Mouse (Mus musculus) spleen, adult 2 months (tissue): ENCODE results near the gene Exoc6b. TPM values are rescaled to one million over a fixed set of nuclear protein-coding genes. Genes with fewer than 3 reads are reported as not detected.

ENCODE experiments used
- DNase-seq, 2 experiments: peaks; one replicate each; pipeline versions ENCODE4 v3.0.0 to v3.0.0-alpha.2; 2012 to 2021; ENCODE audit warnings: low spot score in 2 of 2, low read depth in 1 of 2
- H3K27ac ChIP-seq: fragments of 200-500 bp; 2 replicates; pipeline ENCODE4 v1.5.1; 2012; ENCODE audit warnings: low read length, inconsistent platforms; ENCODE audit not compliant: insufficient read depth
- H3K27me3 ChIP-seq: fragments of 200-500 bp; 2 replicates; pipeline ENCODE4 v1.6.1; 2012; ENCODE audit warnings: mild to moderate bottlenecking, moderate library complexity, low read length, inconsistent platforms; ENCODE audit not compliant: control insufficient read depth, insufficient read depth
- H3K36me3 ChIP-seq: fragments of 200-500 bp; 2 replicates; pipeline ENCODE4 v1.6.1; 2012; ENCODE audit warnings: mild to moderate bottlenecking, low read length, inconsistent platforms; ENCODE audit not compliant: control insufficient read depth, insufficient read depth
- H3K4me1 ChIP-seq: fragments of 200-500 bp; 2 replicates; pipeline ENCODE4 v1.6.1; 2011; ENCODE audit warnings: inconsistent platforms; ENCODE audit not compliant: control insufficient read depth, insufficient read depth, insufficient read length
- H3K4me3 ChIP-seq: fragments of 200-500 bp; 2 replicates; pipeline ENCODE4 v1.5.1; 2011; ENCODE audit warnings: mild to moderate bottlenecking, inconsistent platforms; ENCODE audit not compliant: insufficient read depth, insufficient read length; ENCODE audit errors: extremely low read depth
- CTCF ChIP-seq: fragments of 200-500 bp; IDR thresholded peaks from 2 replicates; pipeline ENCODE4 v1.5.1; 2011; ENCODE audit warnings: mild to moderate bottlenecking, inconsistent platforms; ENCODE audit not compliant: insufficient read depth, insufficient read length, insufficient replicate concordance; ENCODE audit errors: extremely low read depth
- POLR2A ChIP-seq: fragments of 200-500 bp; IDR thresholded peaks from 2 replicates; pipeline ENCODE4 v1.6.1; 2011; ENCODE audit warnings: low read depth, low read length, inconsistent platforms
- WGBS: fragments of 180-500 bp; shearing (Covaris S2); methylation state at CpG from one replicate; pipeline ENCODE4 v1.1.7; 2018; 5-methylcytosine and 5-hydroxymethylcytosine counted together
- polyA plus RNA-seq: library from polyadenylated mRNA; depleted of rRNA; stranded (reverse); fragments of >200 nt; gene quantifications from 2 replicates; pipeline ENCODE4 v1.2.3, GENCODE M21; 2012

Exoc6b gene
- polyA plus RNA-seq, 1 experiment, result 3.1 TPM

DNA sequence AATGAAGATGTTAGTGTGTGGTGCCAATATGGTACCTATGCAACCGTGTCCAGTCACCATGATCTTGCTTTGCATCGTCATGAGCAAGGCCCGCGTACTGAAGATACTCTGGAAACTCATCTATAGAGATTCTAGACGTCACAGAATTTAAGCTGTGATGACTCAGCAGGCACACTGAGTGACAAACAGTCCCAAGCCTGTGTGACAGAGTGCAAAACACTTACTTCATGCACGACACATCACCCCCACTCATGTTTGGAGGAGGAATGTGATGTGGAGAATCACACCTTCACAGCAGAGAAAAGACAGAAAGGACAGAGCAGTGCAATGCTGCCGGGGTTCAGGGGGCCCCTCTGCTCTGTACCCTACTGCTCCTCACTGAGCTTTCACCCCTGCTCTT, 261.8 kb downstream of the Exoc6b start:
- H3K4me1 ChIP-seq, result no peaks in the 10 kb centered on the region
- DNase-seq, result no peak
- no peaks in the 10 kb centered on the region for H3K27me3 ChIP-seq
- 89% methylated on average over 7 of the region's 7 CpGs for WGBS
- TF ChIP-seq POLR2A, result no peak
- TF ChIP-seq CTCF, result no peak
- no peak overlapping the region for H3K27ac ChIP-seq
- H3K4me3 ChIP-seq, result no peak overlapping the region
- no peaks in the 10 kb centered on the region for H3K36me3 ChIP-seq

DNA sequence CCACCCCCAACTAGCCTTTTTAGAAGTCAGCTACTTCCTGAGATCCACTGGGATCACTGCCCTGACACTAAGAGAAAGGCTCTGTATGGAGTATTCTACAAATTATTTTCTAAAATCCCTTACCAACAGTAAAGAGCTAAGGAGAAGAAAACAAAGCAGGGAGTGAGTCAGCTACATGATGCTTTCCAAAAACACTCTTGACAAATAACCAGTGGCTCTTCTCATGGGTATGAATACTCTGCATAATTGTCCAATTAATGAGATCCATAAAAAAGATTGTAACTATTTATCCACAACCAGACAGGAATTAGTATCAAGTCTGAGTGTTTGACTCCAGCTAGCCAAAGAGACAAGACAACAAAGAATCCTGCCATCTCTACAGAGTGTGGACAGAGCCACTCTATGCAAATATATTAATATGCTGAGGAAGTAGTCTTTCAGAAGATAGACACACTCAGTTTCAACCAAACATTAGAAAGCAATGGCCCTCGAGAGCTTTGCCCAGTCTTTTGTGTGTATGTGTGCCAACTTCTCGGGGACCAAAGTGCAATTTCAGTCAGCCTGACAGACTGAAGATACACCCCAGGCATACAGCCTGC, 263.1 kb downstream of the Exoc6b start:
- WGBS, result 83% methylated on average over 2 of the region's 2 CpGs
- Histone ChIP-seq H3K27me3 (no peaks in the 10 kb centered on the region), H3K4me3 (no peak overlapping the region), H3K36me3 (no peaks in the 10 kb centered on the region), H3K4me1 (no peaks in the 10 kb centered on the region), H3K27ac (no peak overlapping the region)
- TF ChIP-seq POLR2A, result no peak
- TF ChIP-seq CTCF, result no peak
- DNase-seq, result no peak

DNA sequence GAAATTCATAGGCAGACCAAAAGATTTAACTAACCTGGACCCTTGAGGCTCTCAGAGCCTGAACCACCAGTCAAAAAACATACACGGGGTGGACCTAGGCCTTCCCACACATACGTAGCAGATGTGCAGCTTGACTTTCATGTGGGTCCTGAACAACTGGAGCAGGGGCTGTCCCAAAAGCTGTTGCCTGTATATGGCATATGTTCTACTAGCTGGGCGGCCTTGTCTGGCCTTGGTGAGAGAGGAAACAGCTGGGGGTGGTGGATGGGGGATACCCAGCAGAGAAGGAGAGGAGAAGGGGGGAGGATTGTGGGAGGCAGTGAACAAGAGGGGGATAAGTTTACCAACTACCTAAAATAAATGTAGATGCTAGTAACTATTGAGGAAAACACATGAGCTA, 270.6 kb downstream of the Exoc6b start:
- 60% methylated on average over 3 of the region's 3 CpGs for WGBS
- no peaks in the 10 kb centered on the region for H3K27me3 ChIP-seq
- no peaks in the 10 kb centered on the region for H3K4me1 ChIP-seq
- H3K27ac ChIP-seq, result no peak overlapping the region
- DNase-seq, result no peak
- no peak overlapping the region for H3K4me3 ChIP-seq
- TF ChIP-seq POLR2A, result no peak
- no peak for TF ChIP-seq CTCF
- H3K36me3 ChIP-seq, result no peaks in the 10 kb centered on the region

DNA sequence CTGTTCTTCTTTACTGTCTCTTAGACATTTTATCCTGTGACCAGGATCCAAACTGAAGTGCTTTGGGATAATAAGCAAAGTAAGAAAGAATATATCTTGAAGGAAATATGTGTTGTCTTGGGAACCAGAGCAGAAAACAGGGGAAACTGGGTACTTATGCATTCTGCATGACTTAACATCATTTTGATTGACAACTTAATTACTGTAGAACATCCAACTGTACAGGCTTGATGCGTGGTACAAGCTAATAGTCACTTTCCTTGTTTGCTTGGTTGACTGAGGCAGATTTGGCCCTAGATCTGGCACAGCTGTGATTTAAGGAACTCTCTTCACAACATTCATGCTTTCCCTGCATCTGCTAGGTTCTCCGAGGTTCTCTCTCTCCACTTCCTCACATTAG, 285.3 kb downstream of the Exoc6b start:
- H3K27me3 ChIP-seq, result no peaks in the 10 kb centered on the region
- H3K4me3 ChIP-seq, result no peak overlapping the region
- H3K27ac ChIP-seq, result no peak overlapping the region
- H3K36me3 ChIP-seq, result no peaks in the 10 kb centered on the region
- H3K4me1 ChIP-seq, result no peaks in the 10 kb centered on the region
- 76% methylated on average over 2 of the region's 2 CpGs for WGBS
- DNase-seq, result no peak
- TF ChIP-seq CTCF (no peak), POLR2A (no peak)

DNA sequence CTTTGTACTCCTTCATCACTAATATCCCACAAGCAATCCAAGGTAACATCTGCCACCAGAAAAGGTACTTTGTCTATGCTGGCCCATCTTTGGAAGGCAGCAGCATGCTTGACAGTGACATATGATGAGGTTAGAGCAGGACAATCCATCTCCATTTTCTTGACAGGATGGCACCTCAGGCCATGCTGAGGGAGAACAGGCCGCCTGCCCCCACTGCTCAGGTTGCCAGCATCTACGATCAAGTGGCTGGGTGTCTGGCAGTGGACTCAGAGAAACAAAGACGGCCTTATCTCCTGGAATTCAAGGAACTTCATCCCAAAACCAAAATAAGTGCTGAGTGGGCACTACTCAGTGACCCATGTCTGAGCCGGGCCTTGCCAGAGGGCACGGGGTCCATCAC, 289.3 kb downstream of the Exoc6b start:
- no peak overlapping the region for H3K4me3 ChIP-seq
- WGBS, result 91% methylated on average over 5 of the region's 5 CpGs
- no peaks in the 10 kb centered on the region for H3K36me3 ChIP-seq
- DNase-seq, result no peak
- TF ChIP-seq CTCF (no peak), POLR2A (no peak)
- no peaks in the 10 kb centered on the region for H3K27me3 ChIP-seq
- no peaks in the 10 kb centered on the region for H3K4me1 ChIP-seq
- no peak overlapping the region for H3K27ac ChIP-seq

DNA sequence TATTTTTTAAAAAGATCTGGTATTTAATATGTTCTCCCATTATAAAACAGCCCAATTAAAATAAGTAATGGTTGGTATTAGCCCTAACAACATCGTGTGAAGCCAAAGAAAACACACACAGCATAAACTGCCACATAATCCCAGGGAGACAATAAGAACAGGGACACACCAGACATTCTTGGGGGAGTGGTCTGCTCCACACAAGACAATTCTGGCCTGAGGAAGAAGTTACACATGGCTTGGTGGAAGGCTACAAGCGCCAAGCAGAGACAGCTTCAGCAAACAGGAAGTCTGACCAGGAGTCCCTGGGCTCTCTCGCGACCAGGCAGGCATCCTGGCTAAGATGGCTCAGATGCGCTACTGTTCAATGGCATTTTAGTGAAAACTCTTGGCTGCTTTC, 290.3 kb downstream of the Exoc6b start:
- no peaks in the 10 kb centered on the region for H3K4me1 ChIP-seq
- H3K27me3 ChIP-seq, result no peaks in the 10 kb centered on the region
- 81% methylated on average over 5 of the region's 5 CpGs for WGBS
- TF ChIP-seq POLR2A (no peak), CTCF (no peak)
- H3K4me3 ChIP-seq, result no peak overlapping the region
- DNase-seq, result no peak
- H3K27ac ChIP-seq, result no peak overlapping the region
- H3K36me3 ChIP-seq, result no peaks in the 10 kb centered on the region

DNA sequence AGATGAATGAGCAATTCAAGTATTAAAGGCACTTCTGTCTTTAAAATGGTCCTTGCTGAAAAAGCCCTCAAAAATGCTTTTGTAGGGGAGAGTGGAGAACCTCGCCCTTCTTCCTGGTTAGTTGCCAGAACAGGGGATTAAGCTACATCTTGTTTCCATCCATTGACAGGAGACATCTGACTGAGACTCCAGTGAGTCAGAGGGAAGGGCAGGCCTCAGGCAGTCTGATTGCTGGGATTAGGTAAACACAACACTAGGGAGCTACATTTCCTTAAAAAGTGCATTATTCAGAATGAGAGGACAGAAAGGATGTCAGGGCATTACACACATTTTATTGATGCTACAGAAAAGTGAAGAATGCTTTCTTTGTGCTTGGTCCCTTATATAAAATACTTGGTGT, 293.4 kb downstream of the Exoc6b start:
- no peak overlapping the region for H3K27ac ChIP-seq
- no peaks in the 10 kb centered on the region for H3K4me1 ChIP-seq
- TF ChIP-seq CTCF, result no peak
- TF ChIP-seq POLR2A, result no peak
- no peaks in the 10 kb centered on the region for H3K36me3 ChIP-seq
- 79% methylated on average over 1 of the region's 1 CpGs for WGBS
- DNase-seq, result no peak
- no peaks in the 10 kb centered on the region for H3K27me3 ChIP-seq
- no peak overlapping the region for H3K4me3 ChIP-seq
